Mouse (Mus musculus) liver, postnatal 0 days (tissue): Measurements from ENCODE around the gene Man2b1. TPM values are rescaled to one million over a fixed set of nuclear protein-coding genes. Genes with fewer than 3 reads are reported as not detected.

Experiments
- ATAC-seq: fragments of 200-750 bp; cut with Nextera tagmentation; 2 replicates; pipeline ENCODE4 v1.8.0; 2017; ENCODE audit warnings: mild to moderate bottlenecking, moderate library complexity
- DNase-seq: peaks from one replicate; pipeline ENCODE4 v3.0.0-alpha.2; 2016
- H3K27ac ChIP-seq: fragments of 300-500 bp; sonication (generic); 2 replicates; pipeline ENCODE4 v1.5.1; 2014; ENCODE audit warnings: antibody characterized with exemption, moderate library complexity, mild to moderate bottlenecking, low read depth
- H3K27me3 ChIP-seq: fragments of 300-500 bp; sonication (generic); 2 replicates; pipeline ENCODE4 v1.6.1; 2014; ENCODE audit warnings: low read length, control low read depth, mixed read lengths; ENCODE audit not compliant: insufficient read depth
- H3K36me3 ChIP-seq: fragments of 300-500 bp; sonication (generic); replicated peaks from 2 replicates; pipeline ENCODE4 v1.6.1; 2014; ENCODE audit warnings: mild to moderate bottlenecking, control low read depth, low read length, moderate library complexity, mixed read lengths; ENCODE audit not compliant: insufficient read depth
- H3K4me1 ChIP-seq: fragments of 300-500 bp; sonication (generic); 2 replicates; pipeline ENCODE4 v1.6.1; 2014; ENCODE audit warnings: antibody characterized with exemption, mild to moderate bottlenecking, control low read depth; ENCODE audit not compliant: insufficient read depth
- H3K4me2 ChIP-seq: fragments of 300-500 bp; sonication (generic); 2 replicates; pipeline ENCODE4 v1.6.1; 2014; ENCODE audit warnings: low read depth, mild to moderate bottlenecking, low read length, moderate library complexity, mixed read lengths
- H3K4me3 ChIP-seq: fragments of 300-500 bp; sonication (generic); 2 replicates; pipeline ENCODE4 v1.5.1; 2014; ENCODE audit warnings: low read depth, low read length
- H3K9ac ChIP-seq: fragments of 300-500 bp; sonication (generic); replicated peaks from 2 replicates; pipeline ENCODE4 v1.6.1; 2014; ENCODE audit warnings: mild to moderate bottlenecking, moderate library complexity
- H3K9me3 ChIP-seq: fragments of 300-500 bp; sonication (generic); 2 replicates; pipeline ENCODE4 v1.6.1; 2016; ENCODE audit warnings: mild to moderate bottlenecking, control low read depth, low read length, mixed read lengths
- CTCF ChIP-seq: sonication (generic); IDR thresholded peaks from 2 replicates; pipeline ENCODE4 v1.5.1; 2016; ENCODE audit warnings: antibody characterized with exemption, low read depth
- EP300 ChIP-seq: IDR thresholded peaks from 2 replicates; pipeline ENCODE4 v1.6.1; 2016; ENCODE audit warnings: antibody characterized with exemption, low read depth, mild to moderate bottlenecking
- WGBS: fragments of 180-500 bp; shearing (Covaris S2); extraction: QIAGEN DNeasy Blood & Tissue Kit; methylation state at CpG from one replicate; pipeline ENCODE4 v1.1.7; 2014; ENCODE audit not compliant: insufficient replicate concordance; 5-methylcytosine and 5-hydroxymethylcytosine counted together
- polyA plus RNA-seq: library from polyadenylated mRNA; unstranded; fragments of >200 nt; fragmentation: Nextera tagmentation; extraction: Ambion mirVana; gene quantifications from 2 replicates; pipeline ENCODE4 v1.2.1, GENCODE M21; 2015

Man2b1 gene
- polyA plus RNA-seq, 1 experiment from 2014 or later: 44.6 TPM

DNA sequence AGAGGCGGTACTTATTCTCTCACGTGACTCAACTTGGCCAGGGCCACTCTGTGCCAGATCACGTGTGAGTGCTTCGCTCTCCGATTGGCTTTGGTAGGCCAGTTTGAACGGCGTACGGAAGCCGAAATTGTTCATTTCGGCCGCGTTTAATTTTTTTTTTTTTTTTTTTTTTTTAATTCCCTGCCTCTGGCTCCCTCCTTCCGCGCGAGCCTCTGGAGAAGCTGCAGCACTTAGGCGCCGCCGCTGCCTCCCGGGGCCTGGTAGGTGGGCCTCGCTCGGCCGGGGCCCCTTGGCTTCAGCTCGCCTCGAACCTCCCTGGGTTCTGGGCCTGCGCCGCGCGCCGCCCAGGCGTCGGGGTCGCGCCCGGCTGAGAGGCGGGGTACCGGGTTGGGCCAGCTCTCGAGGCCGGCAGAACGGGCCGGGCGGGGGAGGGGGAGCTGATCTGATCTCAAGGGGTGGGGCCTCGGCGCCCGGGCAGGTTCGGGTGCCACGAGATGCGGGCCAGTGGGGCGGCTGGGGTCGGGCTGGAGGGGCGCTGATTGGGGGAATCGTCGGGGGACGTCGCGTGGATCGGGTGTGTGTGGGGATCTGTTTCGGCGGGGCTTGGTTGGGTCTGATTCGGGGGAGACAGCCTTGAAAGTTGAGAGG, 46.2 kb upstream of the Man2b1 start, which contains the start of gene Tnpo2:
Gene Tnpo2 (plus strand): TSS at position 198 of the 648 bp plus-strand sequence.
- Histone ChIP-seq H3K36me3 (peaks cover 29% of the 10 kb centered on the region), H3K27ac (peak within 1 kb of the TSS; percentile 95), H3K4me2 (peak within 1 kb of the TSS; percentile 92), H3K27me3 (no peaks in the 10 kb centered on the region), H3K4me3 (peak within 1 kb of the TSS; percentile 72), H3K9ac (peak within 1 kb of the TSS; percentile 78), H3K4me1 (peaks cover 38% of the 10 kb centered on the region), H3K9me3 (no peaks in the 10 kb centered on the region)
- under 1% methylated on average over 58 of the region's 59 CpGs for WGBS
- DNase-seq (peak; percentile 90), ATAC-seq (peak; percentile 89)
- TF ChIP-seq CTCF: no peak
- peak; percentile 60; the same call in 1 of the 2 replicates for TF ChIP-seq EP300

DNA sequence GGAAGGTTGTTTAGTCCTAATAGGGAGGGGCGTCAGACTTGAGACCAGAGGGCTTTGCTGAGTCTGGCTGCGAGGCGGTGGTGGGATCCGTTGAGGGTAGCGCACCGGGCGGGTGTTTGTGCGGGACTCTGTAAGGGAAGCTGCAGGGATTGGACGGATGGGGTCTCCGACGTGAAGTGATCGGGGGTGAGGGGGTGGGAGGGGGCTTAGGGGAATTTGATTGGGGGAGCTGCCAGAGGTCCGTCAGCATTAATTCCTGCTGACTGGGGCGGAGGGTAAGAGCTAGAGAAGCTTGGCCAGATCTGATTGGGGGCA, 45.7 kb upstream of the Man2b1 start:
- Histone ChIP-seq H3K27me3 (no peaks in the 10 kb centered on the region), H3K27ac (peak overlapping the region; percentile 95), H3K4me3 (peak overlapping the region; percentile 72), H3K4me2 (peak overlapping the region; percentile 92), H3K9ac (peak overlapping the region; percentile 78), H3K9me3 (no peaks in the 10 kb centered on the region), H3K4me1 (peaks cover 38% of the 10 kb centered on the region), H3K36me3 (peaks cover 25% of the 10 kb centered on the region)
- ATAC-seq (peak; percentile 22), DNase-seq (peak; percentile 41)
- TF ChIP-seq CTCF: no peak
- WGBS: under 1% methylated on average over 14 of the region's 14 CpGs

DNA sequence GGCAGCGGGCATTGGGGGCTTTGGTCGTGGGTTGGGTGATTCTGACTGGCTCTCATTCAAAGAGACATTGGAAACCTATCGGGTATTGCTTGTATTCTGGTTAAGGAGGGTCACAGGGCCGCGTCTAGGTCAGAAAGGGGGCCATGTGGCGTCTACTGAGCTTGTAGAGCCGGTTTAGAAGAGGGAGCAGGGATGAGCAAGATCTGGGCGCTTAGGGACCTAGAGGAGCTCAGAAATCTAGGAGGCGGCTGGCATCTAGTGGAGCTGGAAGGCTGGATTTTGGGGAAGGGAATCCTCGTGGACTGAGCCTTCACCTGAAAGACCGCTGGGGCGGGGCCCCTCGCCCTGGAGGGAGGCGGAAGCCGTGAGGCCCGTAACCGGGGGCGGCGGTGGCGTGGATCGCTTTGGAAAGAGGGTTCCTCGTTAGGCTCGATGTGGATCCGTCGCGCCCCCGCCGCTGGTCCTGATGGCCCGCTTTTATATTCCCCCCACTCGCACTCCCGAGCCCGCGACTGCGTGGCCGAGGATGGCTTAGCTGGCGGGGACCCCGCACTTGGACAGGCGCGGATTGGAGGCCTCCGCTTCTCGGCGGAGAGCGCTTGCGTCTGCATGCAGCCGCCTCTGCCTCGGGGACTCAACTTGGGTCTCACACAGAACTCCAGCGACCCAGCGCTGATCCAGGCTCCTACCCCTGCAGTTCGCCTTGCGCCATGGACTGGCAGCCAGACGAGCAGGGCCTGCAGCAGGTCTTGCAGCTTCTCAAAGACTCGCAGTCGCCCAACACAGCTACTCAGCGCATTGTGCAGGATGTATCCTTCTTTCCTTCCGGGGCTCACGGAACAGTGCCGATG, 45.2 kb upstream of the Man2b1 start:
- peaks cover 21% of the 10 kb centered on the region for H3K36me3 ChIP-seq
- TF ChIP-seq EP300: no peak
- TF ChIP-seq CTCF: no peak
- WGBS: under 1% methylated on average over 57 of the region's 57 CpGs
- no peaks in the 10 kb centered on the region for H3K9me3 ChIP-seq
- H3K9ac ChIP-seq: peak overlapping the region; percentile 78
- no peaks in the 10 kb centered on the region for H3K27me3 ChIP-seq
- H3K4me2 ChIP-seq: peak overlapping the region; percentile 92
- peak; percentile 76 for DNase-seq
- peaks cover 38% of the 10 kb centered on the region for H3K4me1 ChIP-seq
- ATAC-seq: 0 out of 2 replicates have a peak, but pooled peaks have one; percentile 5
- peak overlapping the region; percentile 72 for H3K4me3 ChIP-seq
- H3K27ac ChIP-seq: peak overlapping the region; percentile 95

DNA sequence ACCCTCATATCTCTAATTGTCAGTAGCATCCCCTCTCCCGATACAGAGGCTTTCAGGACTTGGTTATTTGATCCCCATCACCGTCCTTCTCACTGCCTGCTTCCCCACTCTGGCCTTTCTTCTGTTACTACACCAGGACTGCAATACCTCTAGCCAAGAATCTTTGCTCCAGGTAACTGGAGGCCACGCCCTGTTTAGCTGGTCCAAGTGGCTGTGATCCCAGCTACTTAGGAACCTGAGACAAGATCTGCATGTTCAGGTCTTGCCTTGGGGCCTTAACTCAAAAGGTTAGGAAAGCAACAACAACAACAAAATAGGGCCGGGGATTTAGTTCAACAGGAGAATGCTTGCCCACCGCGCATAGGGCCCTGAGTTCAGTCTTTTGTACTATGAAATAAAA, 39.5 kb upstream of the Man2b1 start:
- Histone ChIP-seq H3K4me2 (no peak overlapping the region), H3K27ac (no peak overlapping the region), H3K9me3 (no peaks in the 10 kb centered on the region), H3K27me3 (no peaks in the 10 kb centered on the region), H3K4me3 (no peak overlapping the region), H3K9ac (no peak overlapping the region), H3K4me1 (peaks cover 4% of the 10 kb centered on the region; the same call in 1 of the 2 replicates), H3K36me3 (peaks cover 72% of the 10 kb centered on the region)
- DNase-seq (no peak), ATAC-seq (no peak)
- 93% methylated on average over 6 of the region's 6 CpGs for WGBS
- TF ChIP-seq EP300: no peak
- TF ChIP-seq CTCF: no peak

DNA sequence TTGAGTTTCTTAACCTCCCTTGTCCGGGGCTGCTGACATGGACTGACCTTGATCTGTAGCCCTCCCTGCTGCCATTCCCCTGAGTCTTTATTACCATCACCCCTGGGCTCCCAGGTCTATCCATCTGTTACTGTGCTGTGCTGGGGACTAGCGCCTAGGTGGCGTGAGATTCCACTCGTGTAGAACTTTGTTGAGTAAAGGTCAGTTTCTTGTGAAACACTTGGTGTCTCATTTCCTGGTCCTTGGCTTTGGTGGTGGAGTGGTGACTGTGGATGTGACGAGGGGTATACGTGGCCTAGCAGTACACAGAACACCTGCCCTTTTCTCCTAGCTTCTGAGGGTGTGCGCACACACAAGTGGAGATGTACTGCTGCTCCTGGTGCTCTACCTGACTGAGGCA, 25.7 kb upstream of the Man2b1 start:
- Histone ChIP-seq H3K4me3 (no peak overlapping the region), H3K4me1 (peaks cover 12% of the 10 kb centered on the region), H3K36me3 (peaks cover 48% of the 10 kb centered on the region), H3K4me2 (no peak overlapping the region), H3K27ac (no peak overlapping the region), H3K27me3 (no peaks in the 10 kb centered on the region), H3K9ac (no peak overlapping the region), H3K9me3 (no peaks in the 10 kb centered on the region)
- ATAC-seq (no peak), DNase-seq (no peak)
- TF ChIP-seq EP300: no peak
- TF ChIP-seq CTCF: no peak
- WGBS: 71% methylated on average over 7 of the region's 7 CpGs

DNA sequence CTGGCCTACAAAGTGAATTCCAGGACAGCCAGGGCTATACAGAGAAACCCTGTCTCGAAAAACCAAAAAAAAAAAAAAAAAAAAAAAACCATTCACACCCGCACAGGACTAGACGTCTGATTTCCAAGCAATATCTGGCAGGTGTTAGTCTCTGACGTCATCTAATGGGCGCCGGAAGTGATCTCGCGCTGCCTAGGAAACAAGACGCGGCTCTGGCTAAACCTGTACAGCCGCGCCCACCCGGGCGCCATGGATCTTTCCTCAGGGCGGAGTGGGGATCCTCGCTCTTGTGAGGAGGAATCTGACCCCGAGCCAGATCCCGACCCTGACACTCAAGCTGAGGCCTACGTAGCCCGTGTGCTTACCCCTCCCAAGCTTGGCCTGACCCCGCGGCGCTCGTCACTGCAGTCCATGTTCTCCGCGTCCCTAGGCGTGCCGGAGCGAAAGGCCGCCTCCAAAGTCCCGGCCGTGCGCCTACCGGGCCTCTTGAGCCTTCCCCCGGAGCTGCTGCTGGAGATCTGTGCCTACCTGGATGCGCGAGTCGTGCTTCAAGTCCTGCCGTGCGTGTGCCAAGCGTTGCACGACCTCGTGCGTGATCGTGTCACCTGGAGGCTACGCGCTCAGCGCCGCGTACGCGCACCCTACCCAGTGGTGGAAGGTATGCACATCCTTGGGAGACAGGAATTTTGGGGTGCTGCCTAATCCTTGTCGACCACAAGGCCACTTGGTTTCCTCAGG, 23.0 kb upstream of the Man2b1 start, which contains the start of gene Fbxw9:
Gene Fbxw9 (plus strand): TSS at position 177 of the 738 bp plus-strand sequence.
- ATAC-seq (peak; percentile 89), DNase-seq (peak; percentile 91)
- peak within 1 kb of the TSS; percentile 98 for H3K4me2 ChIP-seq
- no peaks in the 10 kb centered on the region for H3K9me3 ChIP-seq
- peaks cover 22% of the 10 kb centered on the region for H3K36me3 ChIP-seq
- H3K27ac ChIP-seq: no peak within 1 kb of the TSS
- H3K9ac ChIP-seq: peak within 1 kb of the TSS; percentile 72
- no peaks in the 10 kb centered on the region for H3K27me3 ChIP-seq
- TF ChIP-seq CTCF (no peak), EP300 (no peak)
- under 1% methylated on average over 52 of the region's 53 CpGs for WGBS
- peaks cover 18% of the 10 kb centered on the region for H3K4me1 ChIP-seq
- peak within 1 kb of the TSS; percentile 88 for H3K4me3 ChIP-seq
